Mouse (Mus musculus) heart, postnatal 0 days (tissue): ENCODE measurements around the gene Lrtm2.

Source experiments
- CTCF ChIP-seq: IDR thresholded peaks from 2 replicates; pipeline ENCODE4 v1.5.1; 2016; ENCODE audit warnings: antibody characterized with exemption, control low read depth, low read depth
- EP300 ChIP-seq: IDR thresholded peaks from 2 replicates; pipeline ENCODE4 v1.6.1; 2016; ENCODE audit warnings: antibody characterized with exemption, low read depth

- TF ChIP-seq CTCF: no peak
- TF ChIP-seq EP300: no peak
These were observed 44.5 kb upstream of the Lrtm2 start for GRCm38 (mm10) chr6:119375035-119375434.
